Mouse (Mus musculus) thymus, postnatal 4 days (tissue): Measurements from ENCODE around the gene Psmd11.

Source experiments
- DNase-seq: peaks from one replicate; pipeline ENCODE4 v3.0.0; 2021

The Psmd11 gene

GRCm38 (mm10) chr11:80508361-80509175, 80.2 kb downstream of the Psmd11 start:
- peak; percentile 73 for DNase-seq

GRCm38 (mm10) chr11:80509176-80509506, 80.7 kb downstream of the Psmd11 start:
- DNase-seq: no peak

- DNase-seq: peak; percentile 41
These were observed 81.7 kb downstream of the Psmd11 start for GRCm38 (mm10) chr11:80510124-80510523.

- DNase-seq: peak; percentile 64
These were observed 84.1 kb downstream of the Psmd11 start for GRCm38 (mm10) chr11:80512313-80513056.

- peak; percentile 29 for DNase-seq
These were observed 85.4 kb downstream of the Psmd11 start for GRCm38 (mm10) chr11:80513796-80514195.

GRCm38 (mm10) chr11:80515346-80515745, 86.9 kb downstream of the Psmd11 start:
- DNase-seq: no peak

GRCm38 (mm10) chr11:80515895-80516294, 87.5 kb downstream of the Psmd11 start:
- no peak for DNase-seq

- no peak for DNase-seq
These were observed 90.3 kb downstream of the Psmd11 start for GRCm38 (mm10) chr11:80518421-80519367.

- no peak for DNase-seq
These were observed 92.7 kb downstream of the Psmd11 start for GRCm38 (mm10) chr11:80521148-80521547.
